Mouse (Mus musculus): Measurements from ENCODE around the gene Cyp2d10. TPM values are rescaled to one million over a fixed set of nuclear protein-coding genes. Genes with fewer than 3 reads are reported as not detected.
"Not testable (repeated sequence)": the region's sequence is repeated elsewhere in the genome, so short reads cannot be mapped to it uniquely, and the experiment has no call there.

Cyp2d10 gene
- not detected in 2 replicates for polyA plus RNA-seq (2014; fragmentation: Nextera tagmentation; extraction: Ambion mirVana)

DNA sequence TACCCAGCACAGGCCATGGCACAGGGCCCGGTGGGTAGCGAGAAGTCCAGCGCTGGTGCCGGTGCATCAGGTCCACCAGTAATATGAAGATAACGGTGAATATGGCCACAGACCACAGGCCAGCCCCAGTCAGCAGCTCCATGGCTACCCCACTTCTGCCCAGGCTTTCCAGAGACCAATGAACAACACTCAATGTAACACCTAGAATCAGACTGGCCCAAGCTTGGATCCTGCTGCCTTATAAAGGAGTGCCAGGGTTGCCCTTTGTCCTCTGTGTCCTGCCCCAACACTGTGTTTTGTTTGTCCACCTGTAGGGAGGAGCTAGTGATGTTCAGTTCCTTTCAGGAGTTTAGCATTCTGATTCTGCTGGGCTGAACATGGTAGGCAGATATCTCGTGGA, at the start of gene Cyp2d10:
TSS of gene Cyp2d10 (minus strand) at position 215 of the 400 bp plus-strand sequence.
- Histone ChIP-seq H3K9me3 (ENCODE audit: control insufficient read depth, low read length) (no peaks in the 10 kb centered on the region), H3K27ac (replicated peaks; ENCODE audit: low read depth, low read length) (no peak within 1 kb of the TSS), H3K4me2 (ENCODE audit: low read depth, severe bottlenecking) (no peak within 1 kb of the TSS), H3K4me3 (ENCODE audit: low read depth, low read length) (no peak within 1 kb of the TSS), H3K27me3 (ENCODE audit: control insufficient read depth, insufficient read depth, low read length) (no peaks in the 10 kb centered on the region), H3K9ac (ENCODE audit: low read length) (no peak within 1 kb of the TSS), H3K4me1 (ENCODE audit: control insufficient read depth, insufficient read depth, low read length) (no peaks in the 10 kb centered on the region), H3K36me3 (ENCODE audit: control insufficient read depth, insufficient read depth, low read length) (no peaks in the 10 kb centered on the region)
- ATAC-seq (ENCODE audit: insufficient number of reproducible peaks, low FRiP score, low TSS enrichment, low read depth) (no peak), DNase-seq (ENCODE audit: low spot score) (no peak)
- 93% methylated on average over 6 of the region's 6 CpGs for WGBS

GRCm38 (mm10) chr15:82456086-82456790, 49.2 kb upstream of the Cyp2d10 start:
- H3K36me3 ChIP-seq (ENCODE audit: control insufficient read depth, insufficient read depth, low read length); DNase-seq (ENCODE audit: low spot score); H3K4me2 ChIP-seq (ENCODE audit: low read depth, severe bottlenecking); ATAC-seq (ENCODE audit: insufficient number of reproducible peaks, low FRiP score, low TSS enrichment, low read depth); H3K9me3 ChIP-seq (ENCODE audit: control insufficient read depth, low read length); H3K27ac ChIP-seq (replicated peaks; ENCODE audit: low read depth, low read length); H3K27me3 ChIP-seq (ENCODE audit: control insufficient read depth, insufficient read depth, low read length); H3K4me1 ChIP-seq (ENCODE audit: control insufficient read depth, insufficient read depth, low read length); H3K9ac ChIP-seq (ENCODE audit: low read length); H3K4me3 ChIP-seq (ENCODE audit: low read depth, low read length): not testable (repeated sequence)
- 87% methylated on average over 6 of the region's 6 CpGs for WGBS

DNA sequence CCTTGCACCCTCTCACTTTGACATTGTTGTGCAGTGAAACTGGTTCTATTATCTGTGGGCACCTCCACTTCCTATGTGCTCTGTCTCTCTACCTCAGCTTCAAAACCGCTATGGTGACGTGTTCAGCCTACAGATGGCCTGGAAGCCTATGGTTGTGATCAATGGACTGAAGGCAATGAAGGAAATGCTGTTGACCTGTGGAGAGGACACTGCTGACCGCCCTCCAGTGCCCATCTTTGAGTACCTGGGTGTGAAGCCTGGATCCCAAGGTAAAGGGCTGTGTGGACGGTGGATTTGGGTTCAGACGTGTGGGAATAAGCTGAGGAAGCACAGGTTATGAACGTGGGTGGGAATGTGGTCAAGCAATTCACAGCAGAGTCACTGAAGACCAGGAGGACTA, 46.5 kb upstream of the Cyp2d10 start:
- not testable (repeated sequence) for H3K36me3 ChIP-seq (ENCODE audit: control insufficient read depth, insufficient read depth, low read length); H3K27ac ChIP-seq (replicated peaks; ENCODE audit: low read depth, low read length); ATAC-seq (ENCODE audit: insufficient number of reproducible peaks, low FRiP score, low TSS enrichment, low read depth); DNase-seq (ENCODE audit: low spot score); H3K4me3 ChIP-seq (ENCODE audit: low read depth, low read length); H3K9ac ChIP-seq (ENCODE audit: low read length); H3K9me3 ChIP-seq (ENCODE audit: control insufficient read depth, low read length); H3K4me1 ChIP-seq (ENCODE audit: control insufficient read depth, insufficient read depth, low read length); H3K27me3 ChIP-seq (ENCODE audit: control insufficient read depth, insufficient read depth, low read length); H3K4me2 ChIP-seq (ENCODE audit: low read depth, severe bottlenecking)
- 91% methylated on average over 6 of the region's 6 CpGs for WGBS

GRCm38 (mm10) chr15:82452133-82452532, 45.1 kb upstream of the Cyp2d10 start:
- not testable (repeated sequence) for H3K36me3 ChIP-seq (ENCODE audit: control insufficient read depth, insufficient read depth, low read length); H3K4me1 ChIP-seq (ENCODE audit: control insufficient read depth, insufficient read depth, low read length); H3K4me2 ChIP-seq (ENCODE audit: low read depth, severe bottlenecking); DNase-seq (ENCODE audit: low spot score); H3K27me3 ChIP-seq (ENCODE audit: control insufficient read depth, insufficient read depth, low read length); H3K27ac ChIP-seq (replicated peaks; ENCODE audit: low read depth, low read length); H3K9ac ChIP-seq (ENCODE audit: low read length); H3K9me3 ChIP-seq (ENCODE audit: control insufficient read depth, low read length); H3K4me3 ChIP-seq (ENCODE audit: low read depth, low read length); ATAC-seq (ENCODE audit: insufficient number of reproducible peaks, low FRiP score, low TSS enrichment, low read depth)
- WGBS: 86% methylated on average over 1 of the region's 1 CpGs

DNA sequence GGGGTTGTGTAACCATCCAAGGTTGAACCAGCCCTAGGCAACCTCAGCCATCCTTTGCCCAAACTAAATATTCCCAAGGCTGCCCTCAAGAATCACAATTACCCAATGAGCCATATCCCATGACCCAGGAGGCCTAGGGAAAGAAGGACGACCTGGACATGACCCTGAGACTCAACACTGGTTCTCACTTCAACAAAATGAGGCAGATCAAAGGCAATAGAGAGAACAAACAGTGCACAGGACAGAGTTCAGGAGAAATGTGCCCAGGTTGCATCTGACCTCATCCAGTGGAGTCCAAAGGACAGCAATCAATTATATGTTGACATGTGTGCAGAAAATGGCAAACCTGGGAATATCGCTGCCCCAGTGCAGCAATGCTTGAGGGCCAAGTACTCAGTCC, 43.0 kb upstream of the Cyp2d10 start:
- H3K27me3 ChIP-seq (ENCODE audit: control insufficient read depth, insufficient read depth, low read length); H3K4me2 ChIP-seq (ENCODE audit: low read depth, severe bottlenecking); ATAC-seq (ENCODE audit: insufficient number of reproducible peaks, low FRiP score, low TSS enrichment, low read depth); H3K9ac ChIP-seq (ENCODE audit: low read length); H3K27ac ChIP-seq (replicated peaks; ENCODE audit: low read depth, low read length); H3K4me3 ChIP-seq (ENCODE audit: low read depth, low read length); H3K36me3 ChIP-seq (ENCODE audit: control insufficient read depth, insufficient read depth, low read length); DNase-seq (ENCODE audit: low spot score); H3K9me3 ChIP-seq (ENCODE audit: control insufficient read depth, low read length); H3K4me1 ChIP-seq (ENCODE audit: control insufficient read depth, insufficient read depth, low read length): not testable (repeated sequence)
- 74% methylated on average over 2 of the region's 2 CpGs for WGBS

DNA sequence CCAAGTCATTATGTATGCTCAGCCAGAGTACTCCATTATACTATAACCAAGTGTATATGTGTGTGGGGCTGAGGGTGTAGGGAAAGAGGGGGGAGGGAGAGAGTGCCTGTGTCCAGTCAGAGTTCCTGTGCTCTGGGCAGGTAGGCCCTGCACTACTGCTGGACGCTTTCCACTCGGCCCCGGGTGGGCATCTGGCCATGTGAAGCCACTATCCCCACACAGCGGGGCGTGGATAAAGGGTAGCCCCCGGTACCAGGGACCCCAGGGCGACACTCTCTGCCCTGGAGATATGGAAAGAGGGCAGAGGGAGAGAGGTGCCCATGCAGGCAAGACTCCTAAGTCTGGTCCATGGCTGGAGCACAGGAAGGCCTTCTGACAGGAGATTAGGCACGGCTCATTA, 38.2 kb upstream of the Cyp2d10 start:
- WGBS: 81% methylated on average over 8 of the region's 8 CpGs
- DNase-seq (ENCODE audit: low spot score) (no peak), ATAC-seq (ENCODE audit: insufficient number of reproducible peaks, low FRiP score, low TSS enrichment, low read depth) (no peak)
- H3K36me3 ChIP-seq (ENCODE audit: control insufficient read depth, insufficient read depth, low read length): no peaks in the 10 kb centered on the region
- H3K27ac ChIP-seq (replicated peaks; ENCODE audit: low read depth, low read length): no peak overlapping the region
- no peaks in the 10 kb centered on the region for H3K4me1 ChIP-seq (ENCODE audit: control insufficient read depth, insufficient read depth, low read length)
- H3K9me3 ChIP-seq (ENCODE audit: control insufficient read depth, low read length): no peaks in the 10 kb centered on the region
- no peaks in the 10 kb centered on the region for H3K27me3 ChIP-seq (ENCODE audit: control insufficient read depth, insufficient read depth, low read length)
- H3K9ac ChIP-seq (ENCODE audit: low read length): no peak overlapping the region
- no peak overlapping the region for H3K4me2 ChIP-seq (ENCODE audit: low read depth, severe bottlenecking)
- no peak overlapping the region for H3K4me3 ChIP-seq (ENCODE audit: low read depth, low read length)

- ATAC-seq (ENCODE audit: insufficient number of reproducible peaks, low FRiP score, low TSS enrichment, low read depth) (no peak), DNase-seq (ENCODE audit: low spot score) (no peak)
- Histone ChIP-seq H3K4me3 (ENCODE audit: low read depth, low read length) (no peak overlapping the region), H3K36me3 (ENCODE audit: control insufficient read depth, insufficient read depth, low read length) (no peaks in the 10 kb centered on the region), H3K4me2 (ENCODE audit: low read depth, severe bottlenecking) (no peak overlapping the region), H3K9me3 (ENCODE audit: control insufficient read depth, low read length) (no peaks in the 10 kb centered on the region), H3K27ac (replicated peaks; ENCODE audit: low read depth, low read length) (no peak overlapping the region), H3K9ac (ENCODE audit: low read length) (no peak overlapping the region), H3K4me1 (ENCODE audit: control insufficient read depth, insufficient read depth, low read length) (no peaks in the 10 kb centered on the region), H3K27me3 (ENCODE audit: control insufficient read depth, insufficient read depth, low read length) (no peaks in the 10 kb centered on the region)
- 96% methylated on average over 3 of the region's 3 CpGs for WGBS
Observed at GRCm38 (mm10) chr15:82443658-82444057, 36.7 kb upstream of the Cyp2d10 start.

GRCm38 (mm10) chr15:82437975-82438617, 31.1 kb upstream of the Cyp2d10 start:
- WGBS: 74% methylated on average over 5 of the region's 5 CpGs
- Histone ChIP-seq H3K36me3 (ENCODE audit: control insufficient read depth, insufficient read depth, low read length) (no peaks in the 10 kb centered on the region), H3K4me1 (ENCODE audit: control insufficient read depth, insufficient read depth, low read length) (no peaks in the 10 kb centered on the region), H3K4me3 (ENCODE audit: low read depth, low read length) (no peak overlapping the region), H3K27ac (replicated peaks; ENCODE audit: low read depth, low read length) (no peak overlapping the region), H3K9ac (ENCODE audit: low read length) (no peak overlapping the region), H3K9me3 (ENCODE audit: control insufficient read depth, low read length) (no peaks in the 10 kb centered on the region; the same call in 1 of the 2 replicates), H3K27me3 (ENCODE audit: control insufficient read depth, insufficient read depth, low read length) (no peaks in the 10 kb centered on the region), H3K4me2 (ENCODE audit: low read depth, severe bottlenecking) (no peak overlapping the region)
- ATAC-seq (ENCODE audit: insufficient number of reproducible peaks, low FRiP score, low TSS enrichment, low read depth): no peak
- no peak for DNase-seq (ENCODE audit: low spot score)

Data from limb, embryonic 11.5 days (tissue).